Mouse (Mus musculus) ES-Bruce4 (cell line): ENCODE results near the gene Ggcx. TPM values are rescaled to one million over a fixed set of nuclear protein-coding genes. Genes with fewer than 3 reads are reported as not detected.
"Not testable (repeated sequence)": the region's sequence is repeated elsewhere in the genome, so short reads cannot be mapped to it uniquely, and the experiment has no call there.

Experiments
- H3K27ac ChIP-seq: 2 replicates; pipeline ENCODE4 v1.5.1; 2012; ENCODE audit warnings: low read length, inconsistent platforms; ENCODE audit not compliant: insufficient read depth
- H3K27me3 ChIP-seq: 2 replicates; pipeline ENCODE4 v1.6.1; 2012; ENCODE audit warnings: mild to moderate bottlenecking, low read length, inconsistent platforms; ENCODE audit not compliant: control insufficient read depth, poor library complexity, insufficient read depth, severe bottlenecking
- H3K36me3 ChIP-seq: 2 replicates; pipeline ENCODE4 v1.6.1; 2012; ENCODE audit warnings: inconsistent platforms, mild to moderate bottlenecking, low read length, moderate library complexity; ENCODE audit not compliant: control insufficient read depth, poor library complexity, insufficient read depth, severe bottlenecking
- H3K4me1 ChIP-seq: one replicate; pipeline ENCODE4 v1.8.1; 2011; ENCODE audit warnings: low read length; ENCODE audit not compliant: control insufficient read depth, insufficient read depth
- H3K4me3 ChIP-seq: 2 replicates; pipeline ENCODE4 v1.5.1; 2011; ENCODE audit warnings: low read depth, mild to moderate bottlenecking, low read length
- H3K9ac ChIP-seq: 2 replicates; pipeline ENCODE4 v1.6.1; 2012; ENCODE audit warnings: low read depth, mild to moderate bottlenecking, inconsistent platforms; ENCODE audit not compliant: poor library complexity, severe bottlenecking
- H3K9me3 ChIP-seq: replicated peaks from 2 replicates; pipeline ENCODE4 v1.6.1; 2012; ENCODE audit warnings: mild to moderate bottlenecking, low read length, inconsistent platforms; ENCODE audit not compliant: control insufficient read depth, poor library complexity, insufficient read depth, severe bottlenecking
- CTCF ChIP-seq: IDR thresholded peaks from one replicate; pipeline ENCODE4 v1.8.1; 2011; ENCODE audit warnings: low read depth, low read length
- EP300 ChIP-seq: IDR thresholded peaks from 2 replicates; pipeline ENCODE4 v1.6.1; 2011; ENCODE audit warnings: low read depth, low read length; ENCODE audit not compliant: insufficient read depth
- POLR2A ChIP-seq: IDR thresholded peaks from one replicate; pipeline ENCODE4 v1.8.1; 2011; ENCODE audit warnings: low read length; ENCODE audit not compliant: insufficient read depth
- polyA plus RNA-seq: library from polyadenylated mRNA; stranded (reverse); fragments of >200 nt; gene quantifications from 2 replicates; pipeline ENCODE4 v1.2.4, GENCODE M21; 2011; ENCODE audit warnings: low read depth; ENCODE audit not compliant: missing spikeins, insufficient read depth, insufficient read length

Ggcx gene
- polyA plus RNA-seq, 1 experiment, result 16.6 TPM

DNA sequence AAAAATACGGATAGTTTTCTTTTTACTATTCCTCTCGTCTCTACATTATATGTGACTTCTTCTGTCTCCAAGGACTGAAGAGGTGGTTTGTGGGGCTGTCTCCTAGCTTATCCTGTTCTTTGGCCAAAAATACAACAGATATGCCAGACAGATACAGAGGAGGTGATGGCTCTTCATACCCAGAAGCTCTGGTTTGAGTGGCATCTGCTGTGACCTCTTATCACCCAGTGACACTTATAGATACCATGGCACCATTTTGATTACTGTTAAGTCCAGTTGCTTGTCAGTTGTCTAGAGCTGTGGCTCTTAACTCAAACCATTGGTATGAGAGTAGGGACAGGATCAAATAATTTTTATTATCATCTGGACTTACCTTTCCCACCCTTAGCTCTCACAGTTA is 33.4 kb downstream of the Ggcx start:
- H3K36me3 ChIP-seq, result no peaks in the 10 kb centered on the region
- no peak overlapping the region for H3K4me3 ChIP-seq
- H3K27me3 ChIP-seq, result no peaks in the 10 kb centered on the region
- H3K9me3 ChIP-seq, result no peaks in the 10 kb centered on the region
- H3K4me1 ChIP-seq, result no peaks in the 10 kb centered on the region
- H3K27ac ChIP-seq, result no peak overlapping the region
- TF ChIP-seq POLR2A, result no peak
- no peak for TF ChIP-seq EP300
- no peak for TF ChIP-seq CTCF
- no peak overlapping the region for H3K9ac ChIP-seq

DNA sequence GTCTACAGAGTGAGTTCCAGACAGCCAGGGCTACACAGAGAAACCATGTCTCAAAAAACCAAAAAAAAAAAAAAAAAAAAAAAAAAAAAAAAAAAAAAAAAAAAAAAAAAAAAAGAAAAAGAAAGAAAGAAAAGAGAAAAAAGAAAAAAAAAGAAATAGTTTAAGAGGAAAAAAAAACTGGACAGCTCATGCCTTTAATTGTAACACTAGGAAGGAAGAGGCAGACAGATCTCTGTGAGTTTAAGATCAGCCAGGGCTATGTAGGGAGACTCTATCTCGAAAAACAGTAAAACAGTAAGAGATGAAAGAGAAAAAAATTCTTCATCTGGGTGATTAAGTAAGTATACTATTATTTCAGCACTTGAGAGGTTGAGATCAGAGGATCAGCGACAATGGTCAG is 37.7 kb downstream of the Ggcx start:
- not testable (repeated sequence) for H3K4me1 ChIP-seq, H3K27me3 ChIP-seq

DNA sequence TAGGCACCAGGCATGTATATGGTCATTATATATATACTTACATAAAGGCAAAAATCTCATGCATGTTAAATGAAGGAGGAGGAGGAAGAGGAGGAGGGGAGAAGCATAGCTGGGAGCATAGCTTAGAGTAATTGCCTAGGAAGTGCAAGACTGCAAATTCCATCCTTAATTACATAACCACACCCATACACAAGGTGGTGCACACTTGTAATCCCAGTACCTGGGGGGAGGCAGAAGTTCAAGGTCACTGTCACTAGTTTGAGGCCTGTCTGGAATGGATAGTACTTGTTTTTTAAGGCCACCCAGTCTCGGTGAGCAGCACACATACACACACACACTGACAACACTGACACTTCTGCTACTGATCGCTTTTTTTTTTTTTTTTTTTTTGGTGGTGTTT is 38.2 kb downstream of the Ggcx start:
- H3K4me1 ChIP-seq, result no peaks in the 10 kb centered on the region
- no peaks in the 10 kb centered on the region for H3K36me3 ChIP-seq
- TF ChIP-seq EP300, result no peak
- TF ChIP-seq CTCF, result no peak
- TF ChIP-seq POLR2A, result no peak
- no peak overlapping the region for H3K4me3 ChIP-seq
- no peak overlapping the region for H3K9ac ChIP-seq
- no peaks in the 10 kb centered on the region for H3K27me3 ChIP-seq
- peak overlapping the region; percentile 44; the same call in 1 of the 2 replicates for H3K27ac ChIP-seq
- H3K9me3 ChIP-seq, result no peaks in the 10 kb centered on the region

More for the DNA sequence above, 37.7 kb downstream of the Ggcx start:
- not testable (repeated sequence) for H3K9ac ChIP-seq, H3K27ac ChIP-seq, H3K4me3 ChIP-seq, H3K36me3 ChIP-seq, H3K9me3 ChIP-seq

DNA sequence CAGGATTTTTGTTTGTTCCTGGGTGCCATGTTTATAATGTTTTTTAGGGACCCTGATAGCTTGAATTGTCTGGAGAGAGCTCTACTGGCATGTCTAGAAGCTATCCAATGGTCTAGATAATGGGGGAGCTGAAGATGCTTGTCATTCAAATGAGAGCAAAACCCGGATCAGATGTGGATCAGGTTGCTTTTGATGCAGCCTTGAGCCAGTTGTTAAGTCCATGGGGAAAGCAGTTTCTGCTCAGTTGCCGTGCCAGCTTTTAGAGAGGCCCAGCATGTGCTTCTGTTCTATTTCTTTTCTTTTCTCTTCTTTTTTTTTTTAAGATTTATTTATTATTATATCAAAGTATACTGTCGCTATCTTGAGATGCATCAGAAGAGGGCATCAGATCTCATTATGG is 39.5 kb downstream of the Ggcx start:
- H3K4me1 ChIP-seq, result no peaks in the 10 kb centered on the region
- TF ChIP-seq POLR2A (no peak), CTCF (no peak), EP300 (no peak)
- H3K9ac ChIP-seq, result no peak overlapping the region
- H3K9me3 ChIP-seq, result no peaks in the 10 kb centered on the region
- H3K4me3 ChIP-seq, result no peak overlapping the region
- H3K27me3 ChIP-seq, result no peaks in the 10 kb centered on the region
- H3K27ac ChIP-seq, result no peak overlapping the region
- H3K36me3 ChIP-seq, result no peaks in the 10 kb centered on the region

DNA sequence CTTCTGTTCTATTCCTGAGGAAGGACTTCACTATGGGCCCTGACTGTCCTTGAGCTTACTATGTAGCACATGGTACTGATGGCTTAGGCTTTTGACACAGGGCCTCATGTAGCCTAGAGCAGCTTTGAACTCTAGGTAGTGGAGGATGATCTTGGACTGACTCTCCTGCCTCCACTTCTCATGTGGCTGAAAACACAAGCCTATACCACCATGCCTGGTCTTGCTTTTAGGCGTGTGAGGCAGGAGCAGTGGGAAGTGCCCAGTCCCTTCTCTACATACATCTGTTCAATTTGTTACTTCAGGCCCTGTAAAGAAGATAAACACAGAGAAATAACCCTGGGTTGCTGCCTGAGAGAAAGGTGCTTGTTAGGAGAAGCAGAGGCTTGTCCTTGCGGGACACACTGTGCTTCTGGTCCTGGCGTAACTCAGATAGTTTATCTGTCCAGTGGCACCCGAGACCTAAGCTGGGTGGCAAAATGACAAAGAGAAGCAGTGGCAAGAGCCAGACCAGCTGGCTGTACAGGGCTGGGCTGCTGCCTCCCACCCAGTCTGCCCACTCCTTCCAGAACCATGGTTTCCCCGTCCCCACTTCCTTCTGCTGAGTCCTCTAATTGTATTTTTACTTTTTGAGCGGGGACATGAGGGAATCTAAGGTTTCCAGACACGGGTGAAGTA is 40.1 kb downstream of the Ggcx start:
- Histone ChIP-seq H3K9me3 (no peaks in the 10 kb centered on the region), H3K27ac (no peak overlapping the region), H3K4me3 (no peak overlapping the region), H3K36me3 (no peaks in the 10 kb centered on the region), H3K27me3 (no peaks in the 10 kb centered on the region), H3K9ac (no peak overlapping the region), H3K4me1 (no peaks in the 10 kb centered on the region)
- TF ChIP-seq POLR2A (no peak), CTCF (no peak), EP300 (no peak)

DNA sequence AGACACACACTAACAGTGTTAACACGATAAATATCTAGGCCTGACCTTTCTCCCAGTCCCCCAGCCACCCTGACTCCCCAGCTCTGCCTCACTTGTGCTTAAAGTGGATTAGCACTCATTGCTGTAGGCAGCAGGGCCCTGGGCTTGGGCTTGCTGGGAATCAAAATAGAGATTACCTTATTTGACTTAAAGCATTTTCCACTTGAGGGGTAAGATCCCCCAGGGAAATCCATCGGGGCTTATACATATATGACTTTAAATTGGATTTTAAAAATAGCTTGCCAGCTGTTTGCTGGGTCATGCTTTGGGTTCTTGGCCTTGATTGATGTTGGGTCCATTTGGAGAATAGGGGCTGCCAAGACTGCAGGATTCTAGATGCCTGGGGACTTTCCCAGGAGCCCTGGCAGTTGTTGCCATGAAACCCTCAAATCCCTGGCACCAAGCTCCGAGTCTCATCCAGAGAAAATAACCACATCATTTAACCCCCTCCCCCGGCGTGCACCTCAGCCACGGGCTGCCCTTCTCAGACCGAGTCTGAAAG is 40.8 kb downstream of the Ggcx start:
- H3K27me3 ChIP-seq, result no peaks in the 10 kb centered on the region
- no peaks in the 10 kb centered on the region for H3K9me3 ChIP-seq
- no peak for TF ChIP-seq POLR2A
- TF ChIP-seq CTCF, result no peak
- TF ChIP-seq EP300, result no peak
- H3K4me3 ChIP-seq, result no peak overlapping the region
- H3K9ac ChIP-seq, result no peak overlapping the region
- no peak overlapping the region for H3K27ac ChIP-seq
- no peaks in the 10 kb centered on the region for H3K36me3 ChIP-seq
- no peaks in the 10 kb centered on the region for H3K4me1 ChIP-seq
